ENCODE assay signal across 8 mouse cellular contexts in genomic region chr11:72606694-72607407, GRCm38 (mm10). TPM values are rescaled to one million over a fixed set of nuclear protein-coding genes. Genes with fewer than 3 reads are reported as not detected.
DNase-seq lines count a peak whose midpoint lies in the region; ATAC-seq lines count a peak whose summit lies in the region.

Gene Ube2g1 (plus strand): TSS chr11:72607283.

- peak; percentile 99 to 100 for DNase-seq in adrenal gland, adult (ENCODE audit: inconsistent age in 2 of 2, low spot score in 1 of 2)
- peak; percentile 98 for DNase-seq in embryo, embryonic 10.5 days (ENCODE audit: low spot score)
- peak; percentile 99 for DNase-seq in gastrocnemius, postnatal 14 days
- peak; percentile 95 to 99 for DNase-seq in left cerebral cortex, postnatal 10 days (ENCODE audit: extremely low spot score in 1 of 2, low spot score in 2 of 2)
- peak; percentile 99 for DNase-seq in right cerebral cortex, postnatal 25 days
- DNase-seq in urinary bladder, postnatal 4 days (ENCODE audit: low spot score in 2 of 2), result peak; percentile 98 to 99

- intact Hi-C loops in gastrocnemius, postnatal 14 days (cut with DNase I; ENCODE audit: low total_unique reads), result no loop called here
- intact Hi-C loops in left cerebral cortex, postnatal 10 days (cut with DNase I), result no loop called here

- peak; percentile 86 for ATAC-seq in inflammation-experienced regulatory T-cells, adult 6 months
- peak; percentile 92 for ATAC-seq in megakaryocyte-erythroid progenitor cell, adult 5-6 weeks (replicated peaks; ENCODE audit: low FRiP score, low TSS enrichment, poor library complexity, severe bottlenecking)

RNA-seq across cellular contexts. Expression of gene Ube2g1, which starts in this region (rescaled TPM):
- 10 to 100 TPM; 55.2 to 55.7 TPM for total RNA-seq in gastrocnemius, postnatal 14 days (2021)
- polyA plus RNA-seq in inflammation-experienced regulatory T-cells, adult 6 months (2017; shearing (Covaris generic)), result 10 to 100 TPM; 38.6 to 45.4 (median 42.8) TPM
- total RNA-seq in left cerebral cortex, postnatal 10 days (2021), result 10 to 100 TPM; 53.3 to 55.1 TPM
- 27.1 and 37.5 TPM in 2 replicates for total RNA-seq in megakaryocyte-erythroid progenitor cell, adult 5-6 weeks (2014; fragmentation: Nextera tagmentation)
- total RNA-seq in megakaryocyte-erythroid progenitor cell, adult 5-6 weeks (2017), result 35.6 and 54.0 TPM in 2 replicates

Comparison
In these comparisons a context has a peak if more than half of its experiments do, and no peak if none do; other contexts are left out.
1. Peak in every context shown above with its lines: DNase-seq and ATAC-seq.